Mouse (Mus musculus): ENCODE data around the gene Wdr5. TPM values are rescaled to one million over a fixed set of nuclear protein-coding genes. Genes with fewer than 3 reads are reported as not detected.
"Not testable (repeated sequence)": the region's sequence is repeated elsewhere in the genome, so short reads cannot be mapped to it uniquely, and the experiment has no call there.

Gene Wdr5
- polyA plus RNA-seq, 1 experiment: 27.2 TPM

GRCm38 (mm10) chr2:27505539-27505938, 9.4 kb upstream of the Wdr5 start:
- Histone ChIP-seq H3K36me3 (ENCODE audit: control insufficient read depth, insufficient read depth, low read length) (no peaks in the 10 kb centered on the region), H3K4me3 (ENCODE audit: control insufficient read depth, low read depth, low read length) (peak overlapping the region; percentile 48), H3K4me1 (ENCODE audit: control insufficient read depth, insufficient read depth, low read length) (peaks cover 20% of the 10 kb centered on the region), H3K27me3 (ENCODE audit: control insufficient read depth, insufficient read depth, low read length) (no peaks in the 10 kb centered on the region), H3K27ac (ENCODE audit: control insufficient read depth, insufficient read depth, low read depth, low read length) (no peak overlapping the region; the same call in 1 of the 2 replicates)
- no peak for TF ChIP-seq POLR2A (IDR thresholded peaks at IDR 0.05; ENCODE audit: control insufficient read depth, low read depth, low read length)

- Histone ChIP-seq H3K4me3 (ENCODE audit: control insufficient read depth, low read depth, low read length) (peak overlapping the region; percentile 86; the same call in 1 of the 2 replicates), H3K4me1 (ENCODE audit: control insufficient read depth, insufficient read depth, low read length) (peaks cover 20% of the 10 kb centered on the region)
- not testable (repeated sequence) for H3K27me3 ChIP-seq (ENCODE audit: control insufficient read depth, insufficient read depth, low read length); H3K36me3 ChIP-seq (ENCODE audit: control insufficient read depth, insufficient read depth, low read length); H3K27ac ChIP-seq (ENCODE audit: control insufficient read depth, insufficient read depth, low read depth, low read length)
Measured at GRCm38 (mm10) chr2:27506658-27507057, 8.3 kb upstream of the Wdr5 start.

DNA sequence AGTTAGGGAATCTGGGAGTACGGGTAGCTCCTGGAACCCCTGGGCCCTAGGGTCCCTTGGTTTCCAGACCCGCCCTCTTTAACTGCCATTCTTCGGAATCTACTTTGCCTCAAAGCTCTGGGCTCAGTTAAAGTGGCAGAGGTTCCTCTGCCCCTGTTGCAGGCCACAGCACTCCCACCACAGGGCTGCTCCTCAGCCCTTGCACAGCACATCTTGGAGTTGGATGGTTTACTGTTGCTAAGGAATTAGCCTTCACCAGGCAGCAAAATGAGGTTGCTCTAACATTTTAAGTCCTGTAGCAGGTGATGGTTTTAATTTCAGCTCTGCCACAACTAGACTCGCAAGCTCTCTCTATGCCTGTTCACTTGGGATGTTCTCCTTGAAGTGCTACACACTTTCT, 7.4 kb upstream of the Wdr5 start, which contains the start of gene Brd3:
TSS of gene Brd3 (minus strand) at position 101 of the 400 bp plus-strand sequence.
- H3K4me3 ChIP-seq (ENCODE audit: control insufficient read depth, low read depth, low read length): peak within 1 kb of the TSS; percentile 86
- TF ChIP-seq POLR2A (IDR thresholded peaks at IDR 0.05; ENCODE audit: control insufficient read depth, low read depth, low read length) (peak; percentile 60), CTCF (IDR thresholded peaks at IDR 0.05; ENCODE audit: control insufficient read depth, insufficient read depth, insufficient replicate concordance, low read depth, low read length) (no peak)
- H3K27me3 ChIP-seq (ENCODE audit: control insufficient read depth, insufficient read depth, low read length): no peaks in the 10 kb centered on the region
- no peaks in the 10 kb centered on the region for H3K36me3 ChIP-seq (ENCODE audit: control insufficient read depth, insufficient read depth, low read length)
- H3K27ac ChIP-seq (ENCODE audit: control insufficient read depth, insufficient read depth, low read depth, low read length): peak within 1 kb of the TSS; percentile 90
- H3K4me1 ChIP-seq (ENCODE audit: control insufficient read depth, insufficient read depth, low read length): peaks cover 20% of the 10 kb centered on the region

DNA sequence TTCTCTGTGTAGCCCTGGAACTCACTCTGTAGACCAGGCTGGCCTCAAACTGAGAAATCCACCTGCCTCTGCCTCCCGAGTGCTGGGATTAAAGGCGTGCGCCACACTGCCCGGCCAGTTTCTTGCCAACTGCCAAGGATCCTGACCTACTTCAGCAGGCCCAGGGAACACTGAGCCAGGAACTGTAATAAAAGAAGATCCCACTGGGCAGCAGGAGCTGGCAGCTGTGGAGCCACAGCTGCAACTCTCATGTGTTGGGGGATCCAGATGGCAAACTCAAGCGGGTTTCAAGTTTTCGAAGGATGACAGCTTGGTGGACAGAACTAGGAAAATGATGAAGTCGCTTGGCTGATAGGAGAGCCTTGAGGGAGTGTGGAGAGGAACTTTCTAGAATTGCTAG, 4.3 kb upstream of the Wdr5 start:
- no peaks in the 10 kb centered on the region for H3K36me3 ChIP-seq (ENCODE audit: control insufficient read depth, insufficient read depth, low read length)
- TF ChIP-seq POLR2A (IDR thresholded peaks at IDR 0.05; ENCODE audit: control insufficient read depth, low read depth, low read length): no peak
- no peak for TF ChIP-seq CTCF (IDR thresholded peaks at IDR 0.05; ENCODE audit: control insufficient read depth, insufficient read depth, insufficient replicate concordance, low read depth, low read length)
- peaks cover 20% of the 10 kb centered on the region for H3K4me1 ChIP-seq (ENCODE audit: control insufficient read depth, insufficient read depth, low read length)
- no peak overlapping the region for H3K27ac ChIP-seq (ENCODE audit: control insufficient read depth, insufficient read depth, low read depth, low read length)
- no peak overlapping the region for H3K4me3 ChIP-seq (ENCODE audit: control insufficient read depth, low read depth, low read length)
- no peaks in the 10 kb centered on the region for H3K27me3 ChIP-seq (ENCODE audit: control insufficient read depth, insufficient read depth, low read length)

DNA sequence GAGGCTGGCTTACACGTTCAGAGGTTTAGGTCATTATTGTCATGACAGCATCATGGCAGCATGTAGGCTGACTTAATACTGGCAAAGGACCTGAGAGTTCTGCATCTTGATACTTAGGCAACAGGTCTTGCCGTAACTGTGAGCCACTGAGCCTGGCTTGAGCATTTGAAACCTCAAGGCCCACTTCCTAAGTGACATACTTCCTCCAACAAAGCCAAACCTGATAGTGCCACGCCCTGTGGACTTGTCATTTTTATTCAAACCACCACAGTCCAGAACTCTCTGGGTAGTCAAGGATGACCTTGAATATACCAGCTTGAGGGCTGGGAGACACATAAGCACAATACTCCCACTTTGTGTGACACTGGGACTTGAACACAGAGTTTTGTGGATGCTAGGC, 2.0 kb upstream of the Wdr5 start:
- TF ChIP-seq CTCF (IDR thresholded peaks at IDR 0.05; ENCODE audit: control insufficient read depth, insufficient read depth, insufficient replicate concordance, low read depth, low read length) (no peak), POLR2A (IDR thresholded peaks at IDR 0.05; ENCODE audit: control insufficient read depth, low read depth, low read length) (no peak)
- Histone ChIP-seq H3K27me3 (ENCODE audit: control insufficient read depth, insufficient read depth, low read length) (no peaks in the 10 kb centered on the region), H3K4me3 (ENCODE audit: control insufficient read depth, low read depth, low read length) (no peak overlapping the region), H3K36me3 (ENCODE audit: control insufficient read depth, insufficient read depth, low read length) (no peaks in the 10 kb centered on the region), H3K27ac (ENCODE audit: control insufficient read depth, insufficient read depth, low read depth, low read length) (no peak overlapping the region), H3K4me1 (ENCODE audit: control insufficient read depth, insufficient read depth, low read length) (peaks cover 21% of the 10 kb centered on the region)

GRCm38 (mm10) chr2:27513861-27514260, 1.1 kb upstream of the Wdr5 start:
- no peak overlapping the region; the same call in none of the 2 replicates for H3K27ac ChIP-seq (ENCODE audit: control insufficient read depth, insufficient read depth, low read depth, low read length)
- peak overlapping the region; percentile 99 for H3K4me3 ChIP-seq (ENCODE audit: control insufficient read depth, low read depth, low read length)
- H3K36me3 ChIP-seq (ENCODE audit: control insufficient read depth, insufficient read depth, low read length): no peaks in the 10 kb centered on the region; the same call in 1 of the 2 replicates
- H3K4me1 ChIP-seq (ENCODE audit: control insufficient read depth, insufficient read depth, low read length): peaks cover 16% of the 10 kb centered on the region
- no peak for TF ChIP-seq POLR2A (IDR thresholded peaks at IDR 0.05; ENCODE audit: control insufficient read depth, low read depth, low read length)
- no peak for TF ChIP-seq CTCF (IDR thresholded peaks at IDR 0.05; ENCODE audit: control insufficient read depth, insufficient read depth, insufficient replicate concordance, low read depth, low read length)
- no peaks in the 10 kb centered on the region for H3K27me3 ChIP-seq (ENCODE audit: control insufficient read depth, insufficient read depth, low read length)

- no peaks in the 10 kb centered on the region for H3K27me3 ChIP-seq (ENCODE audit: control insufficient read depth, insufficient read depth, low read length)
- H3K27ac ChIP-seq (ENCODE audit: control insufficient read depth, insufficient read depth, low read depth, low read length): peak overlapping the region; percentile 64
- peaks cover 16% of the 10 kb centered on the region for H3K4me1 ChIP-seq (ENCODE audit: control insufficient read depth, insufficient read depth, low read length)
- H3K4me3 ChIP-seq (ENCODE audit: control insufficient read depth, low read depth, low read length): peak overlapping the region; percentile 99
- TF ChIP-seq CTCF (IDR thresholded peaks at IDR 0.05; ENCODE audit: control insufficient read depth, insufficient read depth, insufficient replicate concordance, low read depth, low read length): no peak
- TF ChIP-seq POLR2A (IDR thresholded peaks at IDR 0.05; ENCODE audit: control insufficient read depth, low read depth, low read length): no peak
- no peaks in the 10 kb centered on the region; the same call in 1 of the 2 replicates for H3K36me3 ChIP-seq (ENCODE audit: control insufficient read depth, insufficient read depth, low read length)
Measured at GRCm38 (mm10) chr2:27515341-27516166, 597 bp downstream of the Wdr5 start.
